In the genomic region with DNA sequence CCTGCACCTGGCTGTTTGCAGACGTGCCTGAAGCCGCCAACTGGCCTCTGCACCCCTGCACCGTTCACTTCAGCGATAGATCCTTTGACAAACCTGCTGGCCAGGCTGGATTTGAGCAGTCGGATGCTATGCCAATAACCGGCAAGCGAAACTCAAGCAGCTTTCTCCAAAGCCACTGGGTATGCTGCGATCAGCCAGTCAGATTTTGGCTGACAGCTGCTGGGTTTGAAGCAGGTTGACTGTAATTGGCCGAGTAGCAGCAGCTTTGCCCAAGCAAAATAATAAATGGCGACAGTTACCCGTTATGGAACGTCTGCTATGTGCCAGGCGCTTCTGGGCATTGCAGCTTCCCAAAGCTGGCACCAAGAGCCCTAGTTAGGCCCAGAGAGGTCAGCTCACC, we compare ENCODE assay signal across 30 mouse cellular contexts. TPM values are rescaled to one million over a fixed set of nuclear protein-coding genes. Genes with fewer than 3 reads are reported as not detected.
DNase-seq lines count a peak whose midpoint lies in the region; ATAC-seq and TF ChIP-seq lines count a peak whose summit lies in the region.
"Had no signal": no experiment of that assay in that cellular context is flagged by ENCODE, and none has a peak within 500 bp of the region (broad histone marks: within the 10 kb centered on the region; RNA-seq: fewer than 3 reads in every experiment).

No protein-coding gene starts in this region.

- no peaks in the 10 kb centered on the region for H3K27me3 ChIP-seq in forebrain, postnatal 0 days (ENCODE audit: insufficient read depth, low read length)
- H3K27me3 ChIP-seq in forebrain, embryonic 15.5 days: no peaks in the 10 kb centered on the region
- no peaks in the 10 kb centered on the region for H3K27me3 ChIP-seq in liver, adult 2 months (ENCODE audit: control insufficient read depth, insufficient read depth, low read length)
- 0 out of 2 replicates have a peak, but pooled peaks cover 2% of the 10 kb centered on the region for H3K27me3 ChIP-seq in liver, postnatal 0 days (ENCODE audit: insufficient read depth, low read length)
- H3K27me3 ChIP-seq: intestine, embryonic 15.5 days; limb, embryonic 15.5 days had no signal

- H3K4me3 ChIP-seq in forebrain, postnatal 0 days (ENCODE audit: low read depth, low read length): no peak overlapping the region
- H3K4me3 ChIP-seq in forebrain, embryonic 15.5 days: no peak overlapping the region
- no peak overlapping the region for H3K4me3 ChIP-seq in liver, adult 2 months (ENCODE audit: insufficient read depth, low read depth, low read length)
- H3K4me3 ChIP-seq in liver, postnatal 0 days (ENCODE audit: low read depth, low read length): no peak overlapping the region
- H3K4me3 ChIP-seq: intestine, embryonic 15.5 days; limb, embryonic 10.5 days; limb, embryonic 15.5 days had no signal

- no peak for TF ChIP-seq EP300 in liver, postnatal 0 days (IDR thresholded peaks at IDR 0.05; ENCODE audit: low read depth)

- no peak for TF ChIP-seq POLR2A in liver, adult 2 months (IDR thresholded peaks at IDR 0.05; ENCODE audit: extremely low read depth, insufficient read depth, low read length)

- no peak for TF ChIP-seq CTCF in forebrain, postnatal 0 days (IDR thresholded peaks at IDR 0.05; ENCODE audit: low read depth)
- no peak for TF ChIP-seq CTCF in liver, adult 2 months (IDR thresholded peaks at IDR 0.05; ENCODE audit: low read depth, low read length)
- TF ChIP-seq CTCF in liver, postnatal 0 days (IDR thresholded peaks at IDR 0.05; ENCODE audit: low read depth): no peak

- DNase-seq in adrenal gland, postnatal 25 days: peak; percentile 13
- no peak for DNase-seq in adrenal gland, postnatal 36 days
- DNase-seq in forebrain, postnatal 0 days: peak; percentile 46
- DNase-seq in liver, adult 2 months (ENCODE audit: extremely low read depth, low read depth, low spot score): peak; percentile 38
- no peak for DNase-seq in liver, postnatal 0 days
- DNase-seq in spleen, adult 12 weeks (ENCODE audit: low spot score): no peak
- DNase-seq: cerebellum, adult 11-12 months; cerebellum, postnatal 36 days; heart, postnatal 14 days; kidney, adult 2 months; kidney, postnatal 36 days; lung, embryonic 14.5 days; lung, postnatal 14 days; midbrain, embryonic 14.5 days; right cerebral cortex, postnatal 4 days; thymus, adult 2 months; thymus, postnatal 36 days had no signal

- H3K27ac ChIP-seq in forebrain, postnatal 0 days (ENCODE audit: low read depth, low read length): no peak overlapping the region
- H3K27ac ChIP-seq in forebrain, embryonic 15.5 days (replicated peaks): no peak overlapping the region
- no peak overlapping the region for H3K27ac ChIP-seq in liver, adult 2 months (replicated peaks; ENCODE audit: insufficient read depth, low read depth, low read length)
- no peak overlapping the region for H3K27ac ChIP-seq in liver, postnatal 0 days (ENCODE audit: low read depth)
- H3K27ac ChIP-seq: intestine, embryonic 15.5 days; limb, embryonic 10.5 days; limb, embryonic 15.5 days; liver, embryonic 14.5 days had no signal

- H3K79me2 ChIP-seq in liver, adult 2 months (ENCODE audit: control insufficient read depth, insufficient read depth, low read length): no peaks in the 10 kb centered on the region

- H3K4me2 ChIP-seq in forebrain, postnatal 0 days (ENCODE audit: low read depth): no peak overlapping the region
- H3K4me2 ChIP-seq in forebrain, embryonic 15.5 days (replicated peaks): no peak overlapping the region
- no peak overlapping the region for H3K4me2 ChIP-seq in liver, postnatal 0 days (ENCODE audit: low read depth, low read length)
- H3K4me2 ChIP-seq: intestine, embryonic 15.5 days; limb, embryonic 15.5 days; lung, embryonic 14.5 days had no signal

- WGBS in forebrain, postnatal 0 days: 50% methylated on average over 13 of the region's 13 CpGs
- WGBS in forebrain, embryonic 15.5 days: 55% methylated on average over 13 of the region's 13 CpGs
- 71% methylated on average over 13 of the region's 13 CpGs for WGBS in liver, adult 2 months
- 71% methylated on average over 13 of the region's 13 CpGs for whole genome bisulfite sequencing in liver, postnatal 0 days (ENCODE audit: insufficient replicate concordance)

- H3K36me3 ChIP-seq in forebrain, postnatal 0 days (ENCODE audit: insufficient read depth): no peaks in the 10 kb centered on the region
- H3K36me3 ChIP-seq in forebrain, embryonic 15.5 days: no peaks in the 10 kb centered on the region
- H3K36me3 ChIP-seq in liver, adult 2 months (ENCODE audit: control insufficient read depth, insufficient read depth, low read length): no peaks in the 10 kb centered on the region
- H3K36me3 ChIP-seq in liver, postnatal 0 days (replicated peaks; ENCODE audit: insufficient read depth, low read length): no peaks in the 10 kb centered on the region
- H3K36me3 ChIP-seq: intestine, embryonic 15.5 days; limb, embryonic 10.5 days; limb, embryonic 15.5 days had no signal

- no peak overlapping the region for H3K9ac ChIP-seq in forebrain, postnatal 0 days
- no peak overlapping the region for H3K9ac ChIP-seq in forebrain, embryonic 15.5 days (replicated peaks)
- no peak overlapping the region for H3K9ac ChIP-seq in liver, adult 2 months (ENCODE audit: low read depth, low read length)
- H3K9ac ChIP-seq in liver, postnatal 0 days (replicated peaks): no peak overlapping the region
- H3K9ac ChIP-seq: intestine, embryonic 15.5 days; limb, embryonic 15.5 days; liver, embryonic 14.5 days; lung, embryonic 14.5 days had no signal

- no peaks in the 10 kb centered on the region for H3K4me1 ChIP-seq in forebrain, postnatal 0 days (ENCODE audit: insufficient read depth)
- H3K4me1 ChIP-seq in forebrain, embryonic 15.5 days: no peaks in the 10 kb centered on the region
- H3K4me1 ChIP-seq in liver, adult 2 months (ENCODE audit: control insufficient read depth, insufficient read depth, low read length): no peaks in the 10 kb centered on the region
- H3K4me1 ChIP-seq in liver, postnatal 0 days (ENCODE audit: insufficient read depth): no peaks in the 10 kb centered on the region
- H3K4me1 ChIP-seq: intestine, embryonic 15.5 days; limb, embryonic 10.5 days; limb, embryonic 15.5 days had no signal

- peak; percentile 38; the same call in 1 of the 2 replicates for ATAC-seq in forebrain, postnatal 0 days
- no peak for ATAC-seq in forebrain, embryonic 15.5 days (replicated peaks)
- no peak for ATAC-seq in liver, postnatal 0 days
- ATAC-seq: hindbrain, embryonic 16.5 days; intestine, embryonic 15.5 days; Patski had no signal

- H3K9me3 ChIP-seq in forebrain, postnatal 0 days (ENCODE audit: low read length): no peaks in the 10 kb centered on the region
- no peaks in the 10 kb centered on the region for H3K9me3 ChIP-seq in forebrain, embryonic 15.5 days
- H3K9me3 ChIP-seq in liver, postnatal 0 days (ENCODE audit: low read length): no peaks in the 10 kb centered on the region
- H3K9me3 ChIP-seq: intestine, embryonic 15.5 days; limb, embryonic 10.5 days; limb, embryonic 15.5 days had no signal

RNA-seq across cellular contexts. Expression of gene Pax7, which starts 55.7 kb away (rescaled TPM):
- not detected in 2 replicates for total RNA-seq in adrenal gland, postnatal 25 days (2021)
- not detected for total RNA-seq in adrenal gland, postnatal 36 days (2021)
- total RNA-seq in forebrain, postnatal 0 days (2014; rRNA removed): 0.05 and 0.31 TPM in 2 replicates
- not detected in 2 replicates for polyA plus RNA-seq in forebrain, postnatal 0 days (2015; fragmentation: Nextera tagmentation; extraction: Ambion mirVana)
- polyA plus RNA-seq in forebrain, embryonic 15.5 days (2015; fragmentation: Nextera tagmentation; extraction: Ambion mirVana): 0.08 TPM in 1 of 2 replicates, not detected in the other
- total RNA-seq in liver, adult 2 months (2014; rRNA removed): not detected in 2 replicates
- not detected in 2 replicates for polyA plus RNA-seq in liver, adult 2 months (2012; rRNA removed)
- not detected in 2 replicates for polyA plus RNA-seq in liver, postnatal 0 days (2015; fragmentation: Nextera tagmentation; extraction: Ambion mirVana)
- total RNA-seq: granulocyte monocyte progenitor cell, adult 5-6 weeks; heart, postnatal 14 days; layer of hippocampus, postnatal 25 days; MEL; neutrophil, adult 5-6 weeks had no signal
- polyA plus RNA-seq: heart, embryonic 14.5 days; intestine, embryonic 15.5 days; kidney, embryonic 16.5 days; liver, embryonic 14.5 days; lung, embryonic 14.5 days; Patski had no signal

Comparison
In these comparisons a context has a peak if more than half of its experiments do, and no peak if none do; other contexts are left out.
1. DNase-seq: peak in adrenal gland, postnatal 25 days (single experiment), forebrain, postnatal 0 days (single experiment) and liver, adult 2 months (single experiment); none in adrenal gland, postnatal 36 days (0 of 2), liver, postnatal 0 days (single experiment) and spleen, adult 12 weeks (single experiment).